Mouse (Mus musculus): ENCODE measurements around the gene Gng3.

Gene Gng3

GRCm38 (mm10) chr19:8818801-8819595 is 20.0 kb downstream of the Gng3 start, which contains the start of gene Ttc9c:
Gene Ttc9c (minus strand): TSS chr19:8819333.
- in situ Hi-C loops (cut with MboI, MseI), result loop anchor here in 1 of 2 experiments (5.0 to 10.0 kb wide), 2 partner anchors 78 to 1244 kb away; partner anchors contain the start of gene Ganab

GRCm38 (mm10) chr19:8818301-8818798 is 20.6 kb downstream of the Gng3 start:
- in situ Hi-C loops (cut with MboI, MseI), result loop anchor here in 1 of 2 experiments (5.0 to 10.0 kb wide), 2 partner anchors 79 to 1244 kb away; partner anchors contain the start of gene Ganab

GRCm38 (mm10) chr19:8817001-8817400 is 22.0 kb downstream of the Gng3 start:
- in situ Hi-C loops (cut with MboI, MseI), result loop anchor here in 1 of 2 experiments (5.0 to 10.0 kb wide), 2 partner anchors 80 to 1242 kb away; partner anchors contain the start of gene Ganab

GRCm38 (mm10) chr19:8815812-8816211 is 23.2 kb downstream of the Gng3 start:
- in situ Hi-C loops (cut with MboI, MseI), result loop anchor here in 1 of 2 experiments (5.0 to 10.0 kb wide), 2 partner anchors 81 to 1241 kb away; partner anchors contain the start of gene Ganab

GRCm38 (mm10) chr19:8806810-8807209 is 32.2 kb downstream of the Gng3 start:
- in situ Hi-C loops (cut with MboI, MseI), result loop anchor here in 1 of 2 experiments (10.0 kb wide), 1 partner anchor 1322 kb away; the partner anchor contains the start of gene Rtn3

- in situ Hi-C loops (cut with MboI, MseI), result loop anchor here in 1 of 2 experiments (10.0 kb wide), 1 partner anchor 1319 kb away; the partner anchor contains the start of gene Rtn3
Observed at GRCm38 (mm10) chr19:8803879-8804660, 34.9 kb downstream of the Gng3 start.

GRCm38 (mm10) chr19:8803204-8803780 is 35.7 kb downstream of the Gng3 start:
- in situ Hi-C loops (cut with MboI, MseI), result loop anchor here in 1 of 2 experiments (10.0 kb wide), 1 partner anchor 1318 kb away; the partner anchor contains the start of gene Rtn3

GRCm38 (mm10) chr19:8802130-8802821 is 36.7 kb downstream of the Gng3 start, which contains the start of gene Zbtb3:
Gene Zbtb3 (plus strand): TSS chr19:8802555.
- in situ Hi-C loops (cut with MboI, MseI), result loop anchor here in 1 of 2 experiments (10.0 kb wide), 1 partner anchor 1317 kb away; the partner anchor contains the start of gene Rtn3

- in situ Hi-C loops (cut with MboI, MseI), result loop anchor here in 1 of 2 experiments (10.0 kb wide), 1 partner anchor 1186 kb away; the partner anchor contains the start of gene Fth1
Observed at GRCm38 (mm10) chr19:8798947-8799315, 40.1 kb downstream of the Gng3 start.

GRCm38 (mm10) chr19:8798264-8798946 is 40.6 kb downstream of the Gng3 start, which contains the start of gene Polr2g:
Gene Polr2g (minus strand): TSS chr19:8798577.
- in situ Hi-C loops (cut with MboI, MseI), result loop anchor here in 1 of 2 experiments (10.0 kb wide), 1 partner anchor 1186 kb away; the partner anchor contains the start of gene Fth1

- in situ Hi-C loops (cut with MboI, MseI), result loop anchor here in 1 of 2 experiments (10.0 kb wide), 1 partner anchor 1195 kb away; the partner anchor contains the start of gene Fth1
Observed at GRCm38 (mm10) chr19:8790171-8790570, 48.8 kb downstream of the Gng3 start.

- in situ Hi-C loops (cut with MboI, MseI), result no loop called here
Observed at GRCm38 (mm10) chr19:8789171-8789570, 49.8 kb downstream of the Gng3 start.

GRCm38 (mm10) chr19:8788521-8788920 is 50.5 kb downstream of the Gng3 start:
- in situ Hi-C loops (cut with MboI, MseI), result no loop called here

Data from T-helper 17 cell (primary cell).